Mouse (Mus musculus) lung, postnatal 0 days (tissue): Measurements from ENCODE around the gene Trim41.
A peak's percentile ranks its signal among the peaks of the same experiment; 100 is the strongest.

ENCODE experiments used
- CTCF ChIP-seq: IDR thresholded peaks from 2 replicates; pipeline ENCODE4 v1.5.1; 2016; ENCODE audit warnings: antibody characterized with exemption, mild to moderate bottlenecking
- EP300 ChIP-seq: IDR thresholded peaks from 2 replicates; pipeline ENCODE4 v1.6.1; 2016; ENCODE audit warnings: antibody characterized with exemption, mild to moderate bottlenecking, control low read depth

GRCm38 (mm10) chr11:48859014-48859413, 41.9 kb upstream of the Trim41 start:
- peak; percentile 91 for TF ChIP-seq CTCF
- TF ChIP-seq EP300: no peak
